Mouse (Mus musculus) right cerebral cortex, postnatal 25 days (tissue): ENCODE measurements at regions not wholly inside any gene's neighbourhood (a gene's known extent, or its start where the extent isn't known, plus 50 kb on each side); places are given as distances from the start of the nearest gene placed in this dataset.
"Not testable (repeated sequence)": the region's sequence is repeated elsewhere in the genome, so short reads cannot be mapped to it uniquely, and the experiment has no call there.

Experiments used
- DNase-seq: peaks from one replicate; pipeline ENCODE4 v3.0.0; 2022

DNA sequence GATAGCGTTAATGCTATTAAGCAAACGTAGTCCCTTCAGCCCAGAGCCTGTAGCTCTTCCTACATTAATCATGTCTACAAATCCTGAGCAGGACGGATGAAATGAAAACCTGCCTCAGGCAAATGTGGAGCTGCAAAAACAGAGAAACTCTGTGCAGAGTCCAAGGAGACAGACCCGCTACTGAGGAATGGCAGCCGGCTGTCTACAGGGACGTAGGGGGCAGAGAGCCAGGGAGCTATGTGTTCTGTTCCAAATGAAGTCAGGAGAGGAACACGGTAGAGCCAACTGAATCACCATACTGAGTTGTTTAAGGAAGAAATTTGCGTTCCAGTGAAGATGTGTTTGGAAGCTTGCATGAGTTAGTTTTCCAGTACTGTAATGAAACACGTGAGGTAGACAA, 217.3 kb downstream of the Matn1 start:
- DNase-seq = no peak

DNA sequence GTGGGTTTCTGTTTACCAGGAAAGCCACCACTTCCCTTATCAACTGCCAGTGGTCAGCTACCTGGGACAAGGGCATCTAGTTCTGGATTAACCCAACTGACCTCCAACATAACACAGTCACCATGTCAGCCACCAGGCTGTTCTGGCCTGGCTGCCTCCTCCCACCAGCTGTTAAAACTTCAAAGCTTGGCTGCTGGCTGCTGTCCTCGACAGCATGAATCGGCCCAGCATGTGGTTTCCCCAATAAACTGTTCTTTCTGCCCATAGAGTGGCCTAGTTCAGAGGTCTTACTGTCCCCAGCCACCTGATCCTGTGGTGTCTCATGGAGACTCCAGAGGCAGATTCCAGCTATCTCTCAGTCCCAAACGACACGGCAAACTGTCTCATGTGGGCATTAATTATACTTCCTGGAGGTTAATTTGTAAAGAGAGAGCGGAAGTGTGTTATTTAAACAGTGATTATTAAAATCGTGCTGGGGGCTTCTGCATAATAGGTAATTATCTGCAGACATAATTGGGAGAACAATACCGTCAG, 219.7 kb downstream of the Matn1 start:
- no peak for DNase-seq

DNA sequence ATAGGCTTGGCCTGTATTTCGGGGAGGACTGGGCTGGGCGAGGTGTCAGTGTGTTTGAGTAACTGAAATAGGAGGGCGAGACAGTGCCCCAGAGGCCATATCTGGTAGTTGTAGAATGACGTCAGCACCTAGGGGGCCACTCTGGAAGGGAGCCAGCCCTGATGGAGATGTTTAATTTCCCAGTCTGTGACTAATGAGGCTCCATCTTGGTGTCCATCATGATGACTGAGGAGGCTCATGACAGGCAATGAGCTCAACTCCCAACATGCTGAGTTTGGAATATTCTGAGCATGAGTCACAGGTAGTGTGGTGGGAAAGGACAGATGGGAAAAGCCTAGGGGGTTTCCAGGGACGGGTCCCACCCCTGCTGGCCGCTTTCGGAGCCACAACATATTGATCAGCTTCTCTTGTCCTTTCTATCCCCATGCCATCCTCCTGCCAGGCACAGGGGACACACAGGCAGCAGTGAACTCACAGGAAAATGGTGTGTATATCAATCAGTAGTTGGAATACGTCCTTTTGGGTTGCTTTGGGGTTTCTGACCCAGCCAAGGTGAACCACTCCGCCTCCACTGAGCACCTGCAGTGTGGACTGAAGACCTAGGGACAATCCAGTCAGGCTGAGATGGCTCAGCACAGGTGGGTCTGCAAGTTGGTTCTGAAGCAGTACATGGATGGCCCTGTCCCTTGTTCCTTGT, 222.5 kb downstream of the Matn1 start:
- no peak for DNase-seq

DNA sequence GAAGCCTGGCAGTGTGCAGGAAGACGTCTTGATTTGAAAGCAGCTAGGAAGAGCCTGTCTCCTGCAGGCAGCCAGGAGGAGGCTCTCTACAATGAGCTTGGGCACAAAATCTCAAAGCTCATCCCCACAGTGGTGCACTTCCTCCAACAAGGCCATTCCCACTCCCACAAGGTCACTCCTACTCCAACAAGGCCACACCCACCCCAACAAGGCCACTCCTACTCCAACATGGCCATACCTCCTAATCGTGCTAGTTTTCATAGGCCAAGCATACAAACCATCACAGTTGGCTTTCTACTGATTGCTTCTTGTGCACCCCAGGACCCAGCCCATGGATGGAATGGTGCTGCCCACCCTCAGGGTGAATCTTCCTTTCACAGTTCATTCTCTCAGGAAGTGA, 223.7 kb downstream of the Matn1 start:
- DNase-seq = no peak

DNA sequence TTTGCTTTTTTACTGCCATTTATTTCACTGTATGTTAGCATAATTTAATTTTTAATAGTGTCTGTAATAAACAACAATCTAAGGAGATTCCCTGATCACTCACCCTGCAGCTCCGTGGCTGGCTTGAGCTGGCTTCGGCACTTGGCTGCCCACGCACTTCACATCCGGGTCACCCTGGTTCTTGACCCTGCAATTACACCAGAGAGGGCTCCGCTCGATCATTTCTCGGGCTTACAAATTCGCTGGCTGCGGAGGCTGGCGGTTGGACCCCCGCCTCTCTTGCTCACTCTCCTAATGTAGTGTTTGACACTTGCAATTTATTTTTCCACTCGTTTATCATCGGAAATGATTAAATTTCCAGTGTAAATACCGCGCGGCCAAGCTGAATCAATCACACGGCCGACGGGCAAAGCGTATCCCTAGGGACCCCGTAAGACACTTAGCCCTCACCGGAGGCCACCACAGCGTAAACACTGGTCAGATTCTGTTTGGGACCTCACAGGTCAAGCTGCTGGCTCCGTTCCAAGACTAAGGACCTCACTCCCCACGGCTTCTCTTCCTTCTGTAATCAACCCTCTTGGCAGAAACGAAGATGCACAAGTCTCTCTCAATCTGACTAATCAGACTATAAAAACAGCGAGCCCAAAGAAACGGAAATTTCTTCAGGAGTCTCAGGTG, 229.7 kb downstream of the Matn1 start:
- DNase-seq = no peak

DNA sequence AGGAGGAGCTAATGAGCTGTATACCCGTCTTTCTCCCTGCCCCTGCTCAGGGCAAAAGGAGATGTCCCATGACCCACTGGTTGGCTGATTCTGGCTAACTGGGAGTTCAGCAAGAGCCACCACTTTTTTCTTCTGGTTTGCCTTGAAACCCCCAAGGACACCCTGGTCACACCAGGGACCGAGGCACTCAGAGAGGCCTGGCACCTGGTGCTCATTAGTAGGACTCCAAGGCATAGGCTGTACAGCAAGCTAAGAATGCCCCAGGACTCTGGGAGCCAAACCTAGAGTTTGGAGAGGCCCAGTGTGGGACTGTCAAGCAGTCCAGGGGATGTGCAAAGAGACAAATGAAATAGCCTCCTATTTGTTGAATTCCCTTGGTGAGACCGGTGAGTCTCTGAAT, 232.5 kb downstream of the Matn1 start:
- no peak for DNase-seq

DNA sequence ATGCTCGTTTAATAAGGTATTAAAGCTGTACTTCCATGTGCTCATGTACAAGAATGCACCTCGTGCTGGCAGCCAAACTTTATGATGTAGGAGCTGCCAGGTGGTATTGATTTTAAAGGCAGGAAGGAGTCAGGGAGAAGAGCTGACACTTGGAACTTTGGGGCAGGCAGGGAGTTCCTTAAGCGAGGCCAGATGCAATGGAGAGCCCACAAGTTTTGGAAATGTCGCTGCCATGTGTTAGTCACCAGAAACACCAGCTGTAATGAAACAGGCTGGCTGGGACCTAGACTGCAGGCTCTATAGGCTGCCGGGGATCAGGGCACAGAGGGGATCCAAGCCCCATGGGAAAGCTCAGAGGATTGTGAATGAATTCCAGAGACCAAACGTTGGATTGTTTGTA, 233.7 kb downstream of the Matn1 start:
- DNase-seq = no peak

DNA sequence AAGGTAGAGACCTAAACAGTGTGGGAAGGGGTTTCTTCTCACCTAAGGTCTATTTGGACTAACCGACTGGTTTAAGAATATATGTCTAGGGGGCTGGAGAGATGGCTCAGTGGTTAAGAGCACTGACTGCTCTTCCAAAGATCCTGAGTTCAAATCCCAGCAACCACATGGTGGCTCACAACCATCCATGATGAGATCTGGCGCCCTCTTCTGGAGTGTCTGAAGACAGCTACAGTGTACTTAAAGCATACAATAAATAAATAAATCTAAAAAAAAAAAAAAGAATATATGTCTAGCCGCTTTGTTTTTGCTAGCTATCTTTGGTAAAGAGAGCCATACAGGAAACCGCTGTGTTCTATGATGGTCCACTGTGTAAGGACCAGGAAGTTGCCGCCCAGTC, 234.5 kb downstream of the Matn1 start:
- not testable (repeated sequence) for DNase-seq

DNA sequence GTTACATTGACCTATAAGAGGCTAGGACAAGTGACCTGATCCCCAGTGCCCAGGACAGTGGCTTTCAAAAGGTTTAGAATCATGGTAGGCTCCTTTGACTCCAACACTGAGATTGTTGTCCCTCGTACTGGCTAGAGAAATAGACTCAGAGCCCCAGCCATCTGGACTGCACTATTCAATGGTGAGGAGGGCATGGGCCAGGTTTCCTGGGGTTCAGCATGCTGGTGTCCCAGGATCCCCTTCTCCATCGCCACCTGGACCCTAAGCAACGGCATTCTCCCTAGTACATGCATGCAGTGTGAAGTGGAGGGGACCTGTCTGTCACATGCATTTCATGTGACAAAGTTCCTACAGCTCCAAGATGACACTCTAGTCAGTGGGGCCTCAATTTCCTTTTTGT, 243.9 kb downstream of the Matn1 start:
- DNase-seq = no peak

DNA sequence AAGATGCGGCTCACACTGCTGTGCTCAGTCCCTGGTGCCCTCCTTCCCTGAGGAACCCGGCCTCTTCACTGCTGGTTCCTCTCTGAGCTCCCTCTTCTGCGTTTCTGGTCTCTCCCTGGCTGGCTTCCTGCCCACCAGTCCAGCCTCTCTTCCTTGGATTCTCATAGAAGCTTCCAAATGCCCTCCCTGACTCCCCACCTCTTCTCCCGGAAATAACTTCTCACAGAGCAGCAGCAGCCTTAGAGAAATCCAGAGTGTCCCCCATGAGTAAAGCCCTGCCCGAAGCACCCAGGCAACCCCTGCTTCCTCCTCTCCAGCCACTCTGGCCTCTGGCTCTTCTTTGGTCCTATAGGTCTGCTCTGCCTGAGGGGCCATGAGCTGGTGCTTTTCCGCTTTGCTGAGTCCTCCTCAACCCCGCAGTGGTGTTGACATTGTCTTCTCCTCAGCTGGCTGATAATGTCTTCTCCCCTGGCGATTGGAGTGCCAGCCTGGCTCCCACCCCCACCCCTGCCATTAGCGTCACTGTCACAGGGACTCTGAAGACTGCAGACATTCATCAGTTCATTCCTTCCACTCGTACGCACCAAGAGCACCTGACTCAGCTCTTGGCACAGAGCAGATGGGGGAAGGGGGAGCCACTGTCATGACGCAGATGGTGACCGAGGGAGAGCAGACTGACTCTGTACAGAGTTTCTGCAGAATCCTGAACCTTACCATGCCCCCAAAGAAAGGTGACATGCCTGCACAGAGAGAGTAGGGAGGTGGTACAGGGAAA, 247.1 kb downstream of the Matn1 start:
- DNase-seq = no peak

DNA sequence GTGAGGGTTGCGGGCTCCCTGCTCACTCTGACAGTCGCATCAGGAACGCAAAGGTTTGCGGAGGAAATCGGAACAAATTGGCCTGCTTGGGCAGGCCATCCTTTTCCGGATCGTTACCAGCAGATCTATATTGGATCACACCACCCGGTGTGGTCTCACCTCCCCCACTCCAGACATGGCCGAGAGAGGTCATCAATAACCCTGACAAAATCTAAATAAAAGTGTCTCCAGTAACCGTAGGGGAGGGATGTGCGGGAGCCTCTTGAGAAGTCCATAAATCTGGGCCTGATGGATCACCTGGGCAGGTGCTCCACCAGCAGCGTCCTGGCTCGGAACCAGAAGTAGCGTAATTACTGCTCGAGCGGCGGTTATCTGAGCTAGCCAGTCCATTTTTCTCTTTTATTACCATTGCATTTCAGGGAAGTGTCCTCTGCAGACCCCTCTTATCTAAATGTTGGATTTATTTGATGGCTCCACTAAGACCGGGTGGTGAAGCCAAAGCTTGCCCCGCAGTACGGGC, 249.8 kb downstream of the Matn1 start:
- DNase-seq = no peak

DNA sequence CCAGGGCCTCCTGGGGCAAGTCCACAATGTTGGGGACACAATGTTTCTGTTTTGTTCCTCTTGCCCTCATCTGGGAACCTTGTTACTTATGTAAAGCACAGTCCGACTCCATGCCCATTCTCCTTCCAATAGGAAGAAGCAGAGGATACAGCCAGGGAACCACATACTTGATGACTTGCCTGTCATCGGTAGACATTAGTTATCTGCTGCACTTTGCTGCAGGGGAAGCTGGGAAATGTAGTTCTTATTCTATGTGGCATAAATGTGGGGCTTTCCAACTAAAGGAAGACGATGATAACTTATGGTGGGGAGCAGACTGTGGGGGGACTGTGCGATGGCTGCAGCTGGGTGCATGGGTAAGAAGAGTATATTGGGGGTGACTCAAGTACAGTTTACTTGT, 252.0 kb downstream of the Matn1 start:
- DNase-seq = no peak

DNA sequence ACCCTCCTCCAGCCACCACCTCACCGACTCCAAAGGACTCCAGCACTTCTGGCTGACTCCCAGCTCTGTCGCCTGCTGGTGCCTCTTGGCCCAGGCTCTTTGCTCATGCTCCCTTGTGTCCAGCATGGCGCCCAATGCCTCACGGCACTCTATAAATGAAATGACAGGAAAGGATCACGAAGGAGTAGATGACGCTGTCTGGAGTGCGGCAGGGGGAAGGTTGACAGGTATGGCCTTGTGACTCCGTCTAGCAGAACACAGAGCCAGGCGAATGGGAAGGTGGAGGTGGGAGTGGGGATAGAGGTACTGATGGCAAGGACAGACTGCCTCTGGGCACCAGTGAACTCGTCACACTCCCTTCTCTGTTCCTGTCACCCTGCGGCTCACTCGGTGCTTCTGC, 259.5 kb downstream of the Matn1 start:
- DNase-seq = no peak

DNA sequence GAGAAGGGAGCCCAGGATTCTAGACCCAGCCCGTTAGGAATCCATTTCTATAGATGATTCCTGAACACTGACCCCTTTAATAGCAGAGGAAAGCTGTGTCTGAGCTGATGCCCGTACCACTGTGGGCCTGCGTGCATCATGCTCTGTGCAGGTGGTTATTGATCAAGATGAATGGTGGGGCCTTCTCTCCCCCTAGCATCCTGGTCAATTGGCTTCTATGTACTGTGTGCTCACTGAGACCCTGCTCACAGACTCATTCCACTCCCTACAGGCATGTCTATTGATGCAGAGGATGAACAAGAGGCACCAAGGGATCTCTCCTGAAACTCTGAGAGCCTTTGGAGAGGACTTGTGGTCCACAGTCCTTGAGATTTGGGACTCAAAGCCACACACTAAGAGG, 260.5 kb downstream of the Matn1 start:
- DNase-seq = no peak

DNA sequence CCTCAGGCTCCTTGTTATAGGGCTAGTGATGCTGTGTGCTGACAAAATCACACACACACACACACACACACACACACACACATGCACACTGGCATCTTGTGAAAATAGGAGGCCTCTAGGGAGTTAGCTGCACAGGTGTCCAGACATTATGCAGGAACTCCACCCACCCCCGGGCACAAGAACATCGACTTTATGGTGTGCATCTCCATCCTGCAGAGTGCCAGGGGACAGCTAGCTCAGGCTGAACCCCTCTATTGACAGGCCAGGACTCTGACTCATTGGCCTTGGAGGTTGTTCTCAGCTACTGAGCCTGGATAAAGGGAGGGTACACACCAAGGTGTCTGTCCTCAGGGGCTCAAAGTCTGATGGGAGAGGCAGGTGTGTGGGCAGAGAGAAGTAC, 260.9 kb downstream of the Matn1 start:
- no peak for DNase-seq

DNA sequence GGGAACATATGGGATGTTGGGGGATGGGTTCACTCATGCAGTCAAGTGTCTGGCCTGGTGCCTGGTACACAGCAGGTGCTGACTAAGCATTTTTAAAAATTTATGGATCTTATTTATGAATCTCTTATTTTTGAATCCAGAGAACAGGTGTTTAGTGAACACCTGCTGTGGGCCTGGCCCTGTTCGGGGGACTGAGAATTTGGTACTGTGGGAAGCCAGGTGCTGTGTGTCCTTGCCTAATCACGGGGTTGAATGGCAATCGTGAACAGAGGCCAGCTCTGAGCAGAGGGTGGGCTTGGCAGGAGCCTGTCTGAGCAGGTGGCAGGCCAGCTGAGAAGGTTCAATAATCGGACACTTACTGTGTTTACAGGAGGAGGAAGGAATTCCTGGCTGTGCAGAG, 261.5 kb downstream of the Matn1 start:
- no peak for DNase-seq

DNA sequence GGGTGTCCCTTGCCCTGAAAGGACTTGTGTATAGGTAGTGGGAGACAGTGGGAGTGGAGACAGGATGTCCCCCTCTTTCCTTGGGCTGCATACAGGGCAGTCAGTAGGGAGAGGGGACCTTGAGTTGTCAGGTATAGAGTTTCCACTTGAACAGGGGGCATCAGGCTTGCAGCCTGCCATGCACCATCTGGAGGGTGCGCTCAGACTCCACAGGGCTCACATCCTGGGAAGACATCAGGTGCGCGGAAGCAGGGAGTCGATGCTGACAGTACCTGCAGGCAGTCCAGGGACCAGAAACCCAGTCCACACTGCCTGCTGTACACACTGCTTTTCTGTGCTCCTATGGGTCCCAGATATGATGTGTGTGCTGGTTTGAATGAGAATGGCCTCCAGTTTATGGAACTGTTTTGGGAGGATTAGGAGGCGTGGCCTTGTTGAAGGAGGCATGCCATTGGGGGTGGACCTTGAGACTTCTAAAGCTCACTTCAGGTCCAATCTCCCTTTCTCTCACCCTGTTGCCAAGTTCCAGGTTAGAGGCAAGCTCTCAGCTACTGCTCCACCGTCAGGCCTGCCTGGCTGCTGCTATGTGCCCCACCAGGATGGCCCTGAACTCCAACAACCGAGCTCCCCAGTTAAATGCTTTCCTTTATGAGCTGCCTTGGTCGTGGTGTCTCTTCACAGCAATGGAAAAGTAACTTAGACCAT, 262.1 kb downstream of the Matn1 start:
- DNase-seq = no peak

DNA sequence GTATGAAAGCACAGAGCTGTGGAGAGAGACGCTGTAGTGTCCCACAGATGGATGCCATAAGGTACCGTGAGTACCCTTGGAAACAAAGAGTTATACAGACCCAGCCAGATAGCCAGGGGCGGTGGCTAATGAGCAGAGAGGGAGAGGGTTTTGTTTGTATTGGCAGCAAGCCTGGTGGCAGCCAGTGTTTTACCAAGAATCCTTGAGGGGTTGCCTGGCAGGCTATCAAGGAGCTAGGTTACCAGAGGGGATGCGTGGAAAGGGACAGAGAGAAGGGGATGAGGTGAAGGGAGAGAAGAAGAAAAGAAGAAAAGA, 262.7 kb downstream of the Matn1 start:
- no peak for DNase-seq

DNA sequence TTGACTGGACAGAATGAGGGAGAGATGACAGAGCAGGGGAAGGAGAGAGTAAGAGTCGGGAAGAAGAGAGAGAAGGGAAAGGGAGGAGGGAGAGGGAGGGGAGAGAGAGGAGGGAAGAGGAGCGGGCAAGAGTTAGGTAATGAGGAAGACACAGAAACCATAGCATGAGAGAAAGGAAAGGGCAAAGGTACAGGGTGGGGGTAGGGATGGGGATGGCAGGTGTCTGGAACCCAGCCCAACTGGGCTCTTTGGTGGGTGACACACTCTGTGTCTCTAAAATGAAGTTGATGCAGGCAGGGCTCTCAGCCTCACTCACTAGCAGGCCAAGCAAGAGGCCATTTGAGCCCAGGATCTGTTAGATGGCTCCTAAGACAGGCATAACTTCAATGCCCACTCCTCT, 263.1 kb downstream of the Matn1 start:
- no peak for DNase-seq

DNA sequence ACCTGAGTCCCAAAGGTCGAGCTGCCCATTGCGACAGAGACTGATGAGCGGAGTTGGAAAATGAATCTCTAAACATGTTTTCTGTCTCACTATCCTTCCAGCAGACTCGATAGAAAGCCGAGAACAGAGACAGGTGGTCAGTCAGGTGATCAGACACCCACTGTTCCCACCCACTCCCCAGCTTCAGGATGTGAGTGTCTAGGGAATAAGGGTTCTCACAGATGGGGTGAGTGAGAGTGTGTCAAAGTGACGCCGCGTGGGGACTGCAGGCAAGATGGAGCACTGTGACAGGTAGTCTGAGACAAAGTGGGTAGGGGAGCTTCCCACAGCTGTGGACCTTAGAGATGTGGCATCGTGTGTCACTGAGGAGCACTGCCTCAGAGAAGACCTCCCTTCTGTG, 264.0 kb downstream of the Matn1 start:
- peak; percentile 65 for DNase-seq

DNA sequence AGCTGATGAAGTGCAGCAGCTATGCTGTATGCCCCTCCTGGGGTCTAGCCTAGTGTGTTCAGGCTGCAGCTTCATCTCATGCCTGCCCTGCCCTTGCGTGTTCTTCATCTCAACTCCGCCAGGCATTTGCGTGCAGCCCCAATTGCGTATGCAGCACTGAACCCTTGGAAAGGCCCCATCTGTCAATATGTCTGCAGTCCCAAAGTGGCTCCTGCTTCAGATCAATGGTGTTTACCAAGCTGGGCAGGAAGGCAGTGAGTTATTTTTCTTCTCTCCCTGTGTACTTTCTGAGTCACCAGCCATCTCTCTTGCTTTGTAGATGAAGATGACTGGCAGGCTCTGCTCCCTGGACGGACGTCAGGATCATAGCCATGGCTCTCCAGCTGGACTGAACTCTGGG, 264.5 kb downstream of the Matn1 start:
- no peak for DNase-seq

DNA sequence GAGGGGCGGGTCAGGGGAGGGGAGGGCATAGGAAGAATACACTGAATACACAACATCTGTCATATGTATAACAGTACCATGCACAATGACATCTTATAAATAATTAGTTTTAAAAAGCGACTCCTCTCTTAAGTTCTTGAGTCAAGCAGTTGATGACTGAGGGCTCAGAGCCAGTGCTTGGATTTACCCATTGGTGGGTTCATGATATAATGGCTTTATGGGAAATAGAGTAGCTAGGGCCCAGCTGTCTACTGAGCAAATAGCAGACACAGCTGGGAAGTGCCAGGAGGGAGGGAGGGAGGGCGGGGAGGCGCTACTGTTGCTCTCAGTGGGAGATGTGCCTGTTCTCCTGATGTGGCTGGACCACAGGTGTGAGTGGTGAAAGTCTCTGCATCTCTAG, 268.5 kb downstream of the Matn1 start:
- no peak for DNase-seq

DNA sequence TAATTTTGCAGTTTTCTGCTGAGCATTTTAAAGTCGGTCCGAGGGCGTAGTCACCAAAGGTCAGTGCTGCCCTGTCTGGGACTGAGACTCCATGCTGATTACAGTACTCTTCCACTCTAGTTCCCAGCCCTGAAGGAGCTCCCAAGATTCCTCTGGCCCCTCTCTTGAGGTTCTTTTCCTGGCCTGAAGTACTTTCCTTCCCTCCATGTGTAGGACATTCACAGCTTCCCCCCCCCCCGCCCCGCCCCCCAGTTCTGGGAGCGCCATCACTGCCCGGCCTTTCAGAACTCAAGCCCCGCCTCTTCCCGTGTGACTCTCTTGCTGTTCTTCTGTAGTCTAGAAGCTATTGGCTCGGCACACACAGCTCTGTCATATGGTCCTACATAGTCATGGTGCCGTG, 271.5 kb downstream of the Matn1 start:
- DNase-seq = no peak
